Mouse (Mus musculus): ENCODE data around the gene Gins2.

GRCm38 (mm10) chr8:120537818-120538396 lies 51.2 kb downstream of the Gins2 start:
- TF ChIP-seq CTCF (IDR thresholded peaks at IDR 0.05; ENCODE audit: borderline replicate concordance, control insufficient read depth, extremely low read depth, insufficient read depth, low read length, poor library complexity) (no peak), POLR2A (IDR thresholded peaks at IDR 0.05; ENCODE audit: control insufficient read depth, extremely low read depth, insufficient read depth, low read length, poor library complexity) (no peak)
